Mouse (Mus musculus): ENCODE data around the gene Bcl7b.
"Not testable (repeated sequence)": the region's sequence is repeated elsewhere in the genome, so short reads cannot be mapped to it uniquely, and the experiment has no call there.

Bcl7b gene

GRCm38 (mm10) chr5:135222066-135222465 lies 54.0 kb downstream of the Bcl7b start:
- no peak for DNase-seq

- DNase-seq, result no peak
These were observed 56.1 kb downstream of the Bcl7b start for GRCm38 (mm10) chr5:135224169-135224568.

- DNase-seq, result not testable (repeated sequence)
These were observed 57.8 kb downstream of the Bcl7b start for GRCm38 (mm10) chr5:135225879-135226278.

- DNase-seq, result no peak
These were observed 62.1 kb downstream of the Bcl7b start for GRCm38 (mm10) chr5:135230186-135230585.
